Mouse (Mus musculus) embryo, embryonic 11.5 days (tissue): ENCODE measurements at regions not wholly inside any gene's neighbourhood (a gene's known extent, or its start where the extent isn't known, plus 50 kb on each side); places are given as distances from the start of the nearest gene placed in this dataset.
A peak's percentile ranks its signal among the peaks of the same experiment; 100 is the strongest.
"Not testable (repeated sequence)": the region's sequence is repeated elsewhere in the genome, so short reads cannot be mapped to it uniquely, and the experiment has no call there.

Source experiments
- DNase-seq: peaks from one replicate; pipeline ENCODE4 v3.0.0-alpha.2; 2012; ENCODE audit warnings: low read depth, low spot score

DNA sequence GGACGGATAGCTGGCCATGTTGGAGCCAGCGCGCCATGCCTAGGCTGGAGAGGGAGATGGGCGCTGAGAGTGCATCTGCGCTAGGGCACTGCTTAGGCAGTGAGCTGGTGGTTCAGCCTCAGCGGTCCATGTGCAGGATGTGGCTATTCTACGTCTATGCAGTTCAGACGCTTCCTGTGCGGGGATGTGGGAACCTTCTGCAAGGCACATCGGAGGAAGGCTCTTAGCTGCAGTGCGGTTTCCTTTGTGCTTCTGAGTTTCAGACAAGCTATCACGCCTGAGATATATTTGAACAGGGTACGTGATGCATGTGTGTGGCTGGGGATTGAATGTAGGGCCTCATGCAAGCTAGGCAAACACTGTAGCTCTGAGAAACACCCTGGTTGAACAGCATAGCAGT lies 54.4 kb upstream of the Lrpprc start:
- no peak for DNase-seq

DNA sequence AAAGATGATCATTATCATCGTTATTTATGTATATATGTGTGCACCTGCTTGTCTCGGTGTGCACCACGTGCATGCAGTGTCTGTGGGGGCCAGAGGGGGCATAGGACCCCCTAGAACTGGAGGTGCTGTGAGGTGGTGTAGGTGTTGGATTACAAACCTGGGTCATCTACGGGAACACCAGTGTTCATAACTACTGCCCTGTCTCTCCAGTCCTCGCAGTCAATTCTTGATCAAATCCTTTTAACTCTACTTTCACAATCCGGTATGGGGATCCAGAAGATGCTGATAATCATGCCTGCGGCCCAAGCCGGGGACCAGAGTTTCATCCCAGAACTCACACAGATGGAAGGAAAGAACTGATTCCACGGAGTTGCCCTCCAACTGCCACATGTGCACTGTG lies 55.6 kb upstream of the Lrpprc start:
- DNase-seq, result no peak

GRCm38 (mm10) chr17:84848385-84849030 lies 57.9 kb upstream of the Lrpprc start:
- DNase-seq, result no peak

GRCm38 (mm10) chr17:84849031-84849405 lies 58.4 kb upstream of the Lrpprc start:
- DNase-seq, result no peak

DNA sequence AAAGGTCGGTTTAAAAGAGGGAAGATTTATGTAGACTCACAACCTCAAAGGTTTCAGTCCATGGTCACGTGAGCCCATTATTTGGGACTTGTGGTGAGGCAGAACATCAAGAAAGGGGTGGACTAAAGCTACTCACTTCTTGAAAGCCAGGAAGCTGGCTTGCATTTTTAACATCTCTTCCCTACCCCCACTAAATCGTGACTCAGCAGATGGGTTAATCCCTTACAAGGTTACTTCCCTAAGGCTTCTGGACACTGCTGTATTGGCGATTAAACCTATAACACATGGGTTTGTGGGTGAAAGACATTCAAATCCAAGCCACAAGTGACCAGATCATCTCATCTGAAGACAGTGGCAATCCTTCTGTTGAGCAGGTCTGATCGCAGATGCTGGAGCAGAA lies 59.9 kb upstream of the Lrpprc start:
- no peak for DNase-seq

- no peak for DNase-seq
Observed at GRCm38 (mm10) chr17:84850893-84851292, 60.3 kb upstream of the Lrpprc start.

- DNase-seq, result no peak
Observed at GRCm38 (mm10) chr17:84856971-84857370, 66.4 kb upstream of the Lrpprc start.

DNA sequence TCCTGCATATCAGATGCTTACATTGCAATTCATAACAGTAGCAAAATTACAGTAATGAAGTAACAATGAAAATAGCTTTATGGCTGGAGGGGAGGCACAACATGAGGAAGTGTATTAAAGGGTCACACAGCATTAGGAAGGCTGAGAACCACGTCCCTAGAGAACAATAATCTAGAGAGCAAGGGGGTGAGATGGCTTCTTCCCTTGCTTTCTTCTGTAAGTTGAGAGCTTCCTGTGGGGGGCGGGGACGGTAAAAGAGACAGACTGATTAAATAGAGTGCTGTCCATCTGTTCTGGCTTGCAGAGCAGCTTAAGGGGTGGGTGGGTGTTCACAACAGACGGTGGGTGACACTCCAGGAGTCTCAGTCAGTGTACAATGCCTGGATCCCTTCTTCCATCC lies 68.2 kb upstream of the Lrpprc start:
- no peak for DNase-seq

GRCm38 (mm10) chr17:84859916-84860315 lies 69.3 kb upstream of the Lrpprc start:
- DNase-seq, result no peak

DNA sequence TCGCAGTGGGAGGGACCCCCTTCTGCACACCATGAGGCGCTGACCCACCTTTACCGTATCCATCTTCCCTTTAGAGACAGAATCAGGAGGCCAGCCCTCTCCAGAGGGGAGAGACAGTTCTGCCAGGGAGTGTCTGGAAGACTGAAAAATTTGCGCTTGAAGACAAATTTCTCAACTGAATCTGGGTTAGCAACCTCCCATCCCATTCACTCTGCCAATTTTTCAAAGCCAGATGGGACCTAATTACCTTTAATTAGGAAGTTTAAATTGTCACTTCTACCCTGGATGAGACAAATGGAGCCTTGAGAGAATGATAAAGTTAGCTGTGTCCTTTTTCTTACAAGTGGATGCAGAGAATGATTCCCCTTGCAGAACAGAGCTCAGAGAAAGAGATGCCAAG lies 70.2 kb upstream of the Lrpprc start:
- no peak for DNase-seq

DNA sequence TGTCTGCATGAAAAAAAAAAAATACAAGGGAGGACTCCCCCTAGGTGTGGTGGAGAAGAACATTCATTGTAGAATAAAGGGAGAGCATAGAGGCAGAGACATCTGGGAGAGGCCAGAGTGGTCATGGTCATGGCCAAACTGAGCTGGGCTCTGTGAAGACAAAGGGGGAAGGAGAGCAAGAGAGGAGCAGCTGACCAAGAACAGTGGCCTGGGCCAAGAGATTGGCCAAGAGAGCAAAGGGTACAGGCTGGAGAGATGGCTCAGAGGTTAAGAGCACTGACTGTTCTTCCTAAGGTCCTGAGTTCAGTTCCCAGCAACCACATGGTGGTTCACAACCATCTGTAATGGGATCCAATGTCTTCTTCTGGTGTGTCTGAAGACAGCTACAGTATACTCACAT lies 73.6 kb upstream of the Lrpprc start:
- not testable (repeated sequence) for DNase-seq

GRCm38 (mm10) chr17:84865158-84865557 lies 74.6 kb upstream of the Lrpprc start:
- no peak for DNase-seq

DNA sequence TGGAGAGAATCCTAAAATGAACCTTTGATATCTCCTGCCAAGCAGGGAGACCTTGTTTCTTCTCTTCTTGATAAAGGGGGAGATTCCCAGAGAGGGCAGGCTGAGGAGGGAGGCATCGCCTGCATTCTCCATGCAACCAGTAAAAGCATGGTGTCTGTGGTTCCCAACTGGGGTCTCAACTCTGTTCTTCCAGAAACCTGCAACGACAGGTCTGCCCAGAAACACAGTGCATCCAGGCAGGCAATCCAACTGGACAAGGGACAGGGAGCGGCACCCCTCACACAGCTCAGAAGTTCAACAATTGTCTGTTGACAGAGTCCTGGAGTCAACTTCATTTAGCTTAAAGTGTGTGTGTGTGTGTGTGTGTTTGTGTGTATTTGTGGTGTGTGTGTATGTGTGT lies 75.0 kb upstream of the Lrpprc start:
- no peak for DNase-seq

DNA sequence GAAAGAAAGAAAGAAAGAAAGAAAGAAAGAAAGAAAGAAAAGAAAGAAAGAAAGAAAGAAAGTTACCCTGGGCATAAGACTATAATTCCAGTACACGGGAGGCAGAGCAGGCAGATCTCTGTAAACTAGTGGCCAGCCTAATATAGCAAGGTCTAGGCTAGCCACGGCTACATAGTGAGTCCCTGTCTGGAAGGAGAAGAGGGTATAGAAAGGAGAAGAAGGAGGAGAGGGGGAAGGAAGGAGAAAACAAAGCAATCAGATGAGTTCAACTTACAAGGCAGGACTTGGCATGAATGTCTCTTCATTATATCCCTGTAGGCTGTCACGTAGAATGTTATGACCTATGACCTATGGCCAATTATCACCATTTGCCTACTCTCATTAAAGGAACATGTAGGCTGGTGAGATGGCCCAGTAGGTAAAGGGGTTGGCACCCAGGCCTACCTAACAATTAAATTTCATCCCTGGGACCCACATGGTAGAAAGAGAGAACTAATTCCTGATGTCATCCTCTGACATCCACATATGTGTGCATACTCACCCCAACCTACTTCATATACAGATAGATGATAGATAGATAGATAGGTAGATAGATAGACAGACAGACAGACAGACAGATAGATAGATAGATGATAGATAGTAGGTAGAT lies 78.6 kb upstream of the Lrpprc start:
- DNase-seq, result no peak

GRCm38 (mm10) chr17:84873554-84873953 lies 83.0 kb upstream of the Lrpprc start:
- DNase-seq, result no peak

- no peak for DNase-seq
Observed at GRCm38 (mm10) chr17:84874494-84874893, 82.0 kb upstream of the Ppm1b start.

DNA sequence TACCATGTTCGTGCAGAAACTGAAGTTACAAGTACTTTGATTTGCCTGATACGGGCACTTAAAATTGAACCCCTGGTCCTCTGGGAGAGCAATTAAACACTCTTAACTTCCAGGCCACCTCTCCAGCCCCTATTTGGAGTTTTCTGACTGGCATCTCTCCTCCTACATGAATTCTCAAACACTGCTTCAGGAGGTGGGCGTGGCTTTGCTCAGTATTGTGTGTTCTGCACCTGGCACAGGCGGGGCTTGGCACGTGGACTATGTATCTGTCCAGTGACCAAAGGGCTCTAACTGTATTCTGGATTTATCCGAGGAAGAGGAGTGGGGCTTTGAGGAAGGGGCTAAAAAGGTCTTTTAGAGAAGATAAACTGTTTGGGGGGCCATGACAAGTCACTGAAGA lies 81.5 kb upstream of the Ppm1b start:
- DNase-seq, result no peak

GRCm38 (mm10) chr17:84876037-84876436 lies 80.5 kb upstream of the Ppm1b start:
- no peak for DNase-seq

DNA sequence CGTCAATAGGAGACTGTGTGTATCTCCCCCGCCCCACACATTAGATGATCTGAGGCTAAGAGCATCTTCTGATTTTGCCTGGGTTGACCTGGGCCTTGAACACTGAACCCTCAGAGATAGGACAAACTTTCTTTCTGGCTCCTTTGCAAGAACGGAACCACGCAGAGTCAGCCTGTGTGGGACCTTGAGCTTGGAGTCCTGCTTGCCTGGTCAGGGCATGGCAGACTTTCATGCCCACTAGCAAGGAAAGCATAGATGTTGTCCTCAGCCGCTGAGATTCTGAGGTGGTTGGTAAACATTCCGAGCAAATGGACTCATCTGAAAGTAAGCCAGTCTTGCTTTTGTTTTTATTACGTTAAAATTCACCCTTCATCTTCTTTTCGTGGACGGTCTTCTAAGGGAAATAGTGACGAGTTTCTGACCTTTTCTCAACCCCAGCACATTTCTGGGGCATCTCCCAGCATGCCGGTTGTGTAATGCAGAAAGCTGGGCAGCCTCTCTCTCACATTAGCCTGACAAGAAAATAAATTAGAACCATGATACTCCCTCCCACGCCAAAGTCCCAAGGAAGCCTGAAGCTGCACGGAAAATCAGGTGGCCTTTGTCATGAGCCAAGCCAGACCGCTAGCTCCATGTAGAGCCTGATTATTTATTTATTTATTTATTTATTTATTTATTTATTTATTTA lies 79.2 kb upstream of the Ppm1b start:
- no peak for DNase-seq

DNA sequence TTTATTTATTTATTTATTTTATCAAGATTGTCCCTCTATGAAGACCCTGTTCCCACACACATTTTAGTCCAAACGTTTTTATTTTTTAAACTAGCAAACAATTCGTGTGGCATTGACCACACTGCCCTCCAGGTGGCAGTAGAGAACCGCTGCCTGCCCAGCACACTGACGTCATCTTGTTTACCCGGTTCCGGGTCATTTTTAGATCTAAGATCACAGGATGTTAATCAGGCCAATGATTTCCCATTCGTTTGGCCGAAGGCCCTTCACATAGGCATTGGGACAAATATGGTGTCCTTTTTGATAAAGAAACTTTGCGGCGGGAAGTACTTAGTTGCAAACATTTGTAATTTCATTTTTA lies 78.7 kb upstream of the Ppm1b start:
- DNase-seq, result peak; percentile 51

DNA sequence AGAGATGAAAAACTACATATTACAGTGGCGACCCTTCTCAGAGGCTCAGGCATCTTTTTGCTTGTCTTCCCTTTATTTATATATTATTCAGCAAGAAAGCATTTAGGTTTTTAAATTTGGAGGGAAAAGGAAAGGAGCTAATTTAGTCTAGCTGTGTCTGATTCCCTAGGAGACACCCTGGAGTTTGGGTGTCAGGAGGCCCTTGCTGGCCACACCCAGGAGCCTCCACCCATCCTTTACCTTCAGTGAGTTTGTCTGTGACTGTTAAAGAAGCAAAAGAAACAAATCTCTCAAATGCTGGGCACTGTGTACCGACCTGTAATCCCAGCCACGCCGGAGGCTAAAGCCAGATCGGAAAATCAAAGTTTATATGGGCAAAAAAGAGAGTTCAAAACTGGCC lies 78.2 kb upstream of the Ppm1b start:
- DNase-seq, result no peak

GRCm38 (mm10) chr17:84879146-84879545 lies 77.4 kb upstream of the Ppm1b start:
- no peak for DNase-seq

DNA sequence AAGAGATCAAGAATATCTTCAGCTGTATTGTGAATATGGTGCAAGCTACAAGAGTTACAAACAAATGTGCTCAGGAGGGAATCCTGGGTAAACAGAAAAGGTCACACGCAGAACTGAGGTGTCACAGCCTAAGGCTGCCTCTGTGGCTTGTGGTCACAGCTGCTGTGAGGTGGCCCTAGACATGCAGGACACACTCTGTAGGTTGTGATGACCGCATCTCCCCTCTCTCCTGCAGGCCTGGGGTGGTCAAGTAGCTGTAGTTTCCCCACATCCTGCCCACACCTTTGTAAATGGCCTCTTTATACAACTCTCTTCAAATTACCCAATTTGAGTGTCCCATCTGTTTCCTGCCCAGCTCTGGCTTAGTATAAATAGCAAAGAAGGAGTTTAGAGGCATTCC lies 75.6 kb upstream of the Ppm1b start:
- no peak for DNase-seq
